Mouse (Mus musculus) stomach, postnatal 0 days (tissue): ENCODE measurements at regions not wholly inside any gene's neighbourhood (a gene's known extent, or its start where the extent isn't known, plus 50 kb on each side); places are given as distances from the start of the nearest gene placed in this dataset.

Experiments used
- CTCF ChIP-seq: IDR thresholded peaks from 2 replicates; pipeline ENCODE4 v1.5.1; 2016; ENCODE audit warnings: antibody characterized with exemption, low read depth, mild to moderate bottlenecking, moderate library complexity
- EP300 ChIP-seq: optimal IDR thresholded peaks from 2 replicates; pipeline ENCODE3; 2016; ENCODE audit warnings: antibody characterized with exemption

GRCm38 (mm10) chr1:42253786-42254185 is 441.8 kb upstream of the Pou3f3 start:
- no peak for TF ChIP-seq CTCF
- TF ChIP-seq EP300: no peak
